Mouse (Mus musculus) hindbrain, postnatal 0 days (tissue): ENCODE data around the gene Atp6v0a1. TPM values are rescaled to one million over a fixed set of nuclear protein-coding genes. Genes with fewer than 3 reads are reported as not detected.

ENCODE experiments used
- ATAC-seq: fragments of 200-750 bp; cut with Nextera tagmentation; 2 replicates; pipeline ENCODE4 v1.8.0; 2017; ENCODE audit warnings: mild to moderate bottlenecking, moderate TSS enrichment, moderate library complexity
- DNase-seq: peaks from one replicate; pipeline ENCODE4 v3.0.0-alpha.2; 2015; ENCODE audit warnings: low spot score
- H3K27ac ChIP-seq: fragments of 300-500 bp; sonication (generic); 2 replicates; pipeline ENCODE4 v1.5.1; 2014; ENCODE audit warnings: mild to moderate bottlenecking
- H3K27me3 ChIP-seq: fragments of 300-500 bp; sonication (generic); 2 replicates; pipeline ENCODE4 v1.6.1; 2014; ENCODE audit warnings: low read length, mixed read lengths; ENCODE audit not compliant: insufficient read depth
- H3K36me3 ChIP-seq: fragments of 300-500 bp; sonication (generic); 2 replicates; pipeline ENCODE4 v1.6.1; 2014; ENCODE audit warnings: low read length, mixed read lengths; ENCODE audit not compliant: insufficient read depth
- H3K4me1 ChIP-seq: fragments of 300-500 bp; sonication (generic); 2 replicates; pipeline ENCODE4 v1.6.1; 2014; ENCODE audit warnings: antibody characterized with exemption, low read length, mixed read lengths; ENCODE audit not compliant: insufficient read depth
- H3K4me2 ChIP-seq: fragments of 300-500 bp; sonication (generic); 2 replicates; pipeline ENCODE4 v1.6.1; 2014; ENCODE audit warnings: low read depth, mild to moderate bottlenecking, low read length, moderate library complexity, mixed read lengths
- H3K4me3 ChIP-seq: fragments of 300-500 bp; sonication (generic); 2 replicates; pipeline ENCODE4 v1.5.1; 2014; ENCODE audit warnings: low read length
- H3K9ac ChIP-seq: fragments of 300-500 bp; sonication (generic); replicated peaks from 2 replicates; pipeline ENCODE4 v1.6.1; 2014; ENCODE audit warnings: mild to moderate bottlenecking, low read length, moderate library complexity, mixed read lengths
- H3K9me3 ChIP-seq: fragments of 300-500 bp; sonication (generic); 2 replicates; pipeline ENCODE4 v1.6.1; 2016; ENCODE audit warnings: low read length, mixed read lengths
- CTCF ChIP-seq: IDR thresholded peaks from 2 replicates; pipeline ENCODE4 v1.5.1; 2016; ENCODE audit warnings: antibody characterized with exemption, control low read depth, low read depth
- WGBS: fragments of 180-500 bp; shearing (Covaris S2); extraction: QIAGEN DNeasy Blood & Tissue Kit; methylation state at CpG from one replicate; pipeline ENCODE4 v1.1.7; 2014; 5-methylcytosine and 5-hydroxymethylcytosine counted together
- microRNA-seq, 2 experiments: library from miRNA; unstranded; fragments of <30 nt; microRNA quantifications; one replicate each; pipeline ENCODE4; 2016
- polyA plus RNA-seq: library from polyadenylated mRNA; unstranded; fragments of >200 nt; fragmentation: Nextera tagmentation; extraction: Ambion mirVana; gene quantifications from 2 replicates; pipeline ENCODE4 v1.2.1, GENCODE M21; 2015
- total RNA-seq: library from RNA; depleted of rRNA; stranded (reverse); fragments of >200 nt; gene quantifications from 2 replicates; pipeline ENCODE4 v1.2.3, GENCODE M21; 2014; rRNA removed

The Atp6v0a1 gene
- total and polyA plus RNA-seq, 2 experiments from 2014 or later: 181 to 213 TPM

DNA sequence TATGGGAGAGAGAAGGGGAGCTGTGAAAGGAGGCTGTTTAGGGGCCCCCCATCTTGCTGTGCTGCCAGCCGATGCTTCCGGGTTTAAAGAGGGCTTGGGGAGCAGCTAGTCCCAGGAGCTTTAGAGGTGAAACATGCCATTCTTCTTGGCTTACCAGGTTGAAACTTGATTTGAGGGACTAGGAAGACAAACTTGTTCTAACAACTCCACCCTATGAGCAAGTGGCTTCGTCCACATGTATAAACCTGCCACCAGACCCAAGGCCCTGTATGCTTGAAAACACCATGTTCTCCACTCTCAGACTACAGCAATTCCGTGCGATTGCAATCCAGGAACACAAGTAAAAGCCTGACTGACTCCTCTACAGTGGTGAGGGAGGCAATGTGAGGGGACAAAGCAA is 93.8 kb downstream of the Atp6v0a1 start:
- TF ChIP-seq CTCF: no peak
- H3K9me3 ChIP-seq: no peaks in the 10 kb centered on the region
- no peaks in the 10 kb centered on the region for H3K4me1 ChIP-seq
- H3K4me3 ChIP-seq: no peak overlapping the region
- no peaks in the 10 kb centered on the region for H3K27me3 ChIP-seq
- 93% methylated on average over 5 of the region's 5 CpGs for WGBS
- ATAC-seq: no peak
- H3K9ac ChIP-seq: no peak overlapping the region
- no peak overlapping the region for H3K4me2 ChIP-seq
- peaks cover 48% of the 10 kb centered on the region for H3K36me3 ChIP-seq
- H3K27ac ChIP-seq: no peak overlapping the region
- no peak for DNase-seq

DNA sequence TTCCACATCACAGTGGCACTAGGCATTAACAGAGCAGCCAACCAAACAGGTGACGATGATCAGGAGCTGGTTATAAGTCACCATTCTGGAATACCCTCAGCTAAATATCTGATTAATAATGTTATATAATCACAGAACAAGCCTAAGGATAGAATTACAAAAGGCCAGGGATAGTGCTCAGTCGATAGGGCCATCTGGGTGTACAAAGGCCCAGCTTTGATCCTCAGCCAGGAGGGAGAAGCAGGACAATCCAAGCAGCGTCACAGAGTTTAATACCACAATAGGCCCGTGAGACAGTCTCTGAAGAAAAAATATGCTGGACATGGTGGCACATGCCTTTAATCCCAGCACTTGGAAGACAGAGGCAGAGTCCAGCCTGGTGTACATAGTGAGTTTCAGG is 100.1 kb downstream of the Atp6v0a1 start:
- no peak overlapping the region for H3K4me2 ChIP-seq
- H3K27ac ChIP-seq: no peak overlapping the region
- H3K27me3 ChIP-seq: no peaks in the 10 kb centered on the region
- no peak overlapping the region for H3K9ac ChIP-seq
- H3K4me1 ChIP-seq: no peaks in the 10 kb centered on the region
- peaks cover 7% of the 10 kb centered on the region; the same call in 1 of the 2 replicates for H3K36me3 ChIP-seq
- no peak overlapping the region for H3K4me3 ChIP-seq
- H3K9me3 ChIP-seq: no peaks in the 10 kb centered on the region
- 53% methylated on average over 4 of the region's 4 CpGs for WGBS
- DNase-seq: no peak
- TF ChIP-seq CTCF: no peak
- ATAC-seq: no peak

DNA sequence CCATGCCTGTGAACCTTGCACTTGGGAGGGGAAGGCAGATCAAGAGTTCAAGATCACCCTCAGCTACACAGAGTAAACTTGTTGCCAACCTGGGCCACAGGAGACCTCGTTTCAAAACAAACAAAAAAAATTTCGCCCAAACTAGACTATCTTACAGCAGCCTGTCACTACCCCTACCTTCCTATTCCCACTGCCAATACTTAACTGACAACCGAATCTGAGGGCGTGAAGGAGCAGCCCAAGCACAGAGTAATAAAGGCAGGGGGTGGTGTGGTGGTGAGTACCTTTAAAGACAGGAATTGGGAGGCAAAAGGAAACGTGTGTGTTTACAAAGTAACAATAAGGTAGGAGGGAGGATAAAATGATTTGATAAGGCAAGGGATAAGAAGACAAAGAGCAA is 101.5 kb downstream of the Atp6v0a1 start:
- Histone ChIP-seq H3K9ac (no peak overlapping the region), H3K4me1 (no peaks in the 10 kb centered on the region), H3K27me3 (no peaks in the 10 kb centered on the region), H3K4me2 (no peak overlapping the region), H3K4me3 (no peak overlapping the region), H3K36me3 (peaks cover 2% of the 10 kb centered on the region; the same call in 1 of the 2 replicates), H3K9me3 (no peaks in the 10 kb centered on the region), H3K27ac (no peak overlapping the region)
- 68% methylated on average over 5 of the region's 5 CpGs for WGBS
- ATAC-seq (no peak), DNase-seq (no peak)
- no peak for TF ChIP-seq CTCF

DNA sequence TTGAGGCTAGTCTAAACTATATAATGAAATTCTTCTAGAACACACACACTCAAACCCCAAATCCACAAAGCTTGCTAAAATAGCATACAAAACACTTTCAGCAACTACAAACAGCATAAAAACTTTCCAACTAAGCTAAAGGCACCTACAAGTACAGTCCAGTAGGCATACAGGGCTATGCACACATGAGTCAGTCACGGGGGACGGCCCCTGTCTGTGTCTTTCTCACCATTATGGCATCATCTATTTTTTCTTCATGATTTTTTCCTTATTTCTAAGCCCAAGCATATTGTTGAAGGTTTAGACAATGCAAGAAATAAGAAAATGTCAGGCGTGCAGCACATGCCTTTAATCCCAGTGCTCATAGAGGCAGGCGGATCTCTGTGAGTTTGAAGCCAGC is 101.9 kb downstream of the Atp6v0a1 start:
- H3K9ac ChIP-seq: no peak overlapping the region
- H3K27ac ChIP-seq: no peak overlapping the region
- H3K27me3 ChIP-seq: no peaks in the 10 kb centered on the region
- no peak for ATAC-seq
- no peak overlapping the region for H3K4me3 ChIP-seq
- no peak for DNase-seq
- H3K9me3 ChIP-seq: no peaks in the 10 kb centered on the region
- 91% methylated on average over 4 of the region's 4 CpGs for WGBS
- no peaks in the 10 kb centered on the region for H3K36me3 ChIP-seq
- no peak for TF ChIP-seq CTCF
- no peak overlapping the region for H3K4me2 ChIP-seq
- H3K4me1 ChIP-seq: no peaks in the 10 kb centered on the region

DNA sequence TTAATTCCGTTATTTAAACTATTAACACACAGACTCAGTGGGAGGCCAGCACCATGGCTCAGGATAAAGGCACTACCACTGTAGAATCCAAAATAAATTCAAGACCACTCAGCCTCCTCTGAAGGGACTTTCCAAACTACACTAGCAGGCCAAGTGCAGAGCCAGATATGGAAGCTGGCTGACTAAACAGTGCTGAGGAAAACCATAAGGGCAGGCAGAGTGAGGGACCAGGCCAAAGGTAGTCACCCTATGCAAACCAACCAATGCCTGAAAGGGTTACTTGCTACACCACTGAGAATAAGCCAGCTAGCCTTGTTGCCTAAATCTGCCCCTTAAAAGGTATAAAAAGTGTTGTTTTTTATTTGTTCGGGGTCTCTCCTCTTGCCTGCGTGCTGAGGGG is 102.9 kb downstream of the Atp6v0a1 start:
- no peak overlapping the region for H3K4me3 ChIP-seq
- no peaks in the 10 kb centered on the region for H3K4me1 ChIP-seq
- no peak for DNase-seq
- no peaks in the 10 kb centered on the region for H3K9me3 ChIP-seq
- 90% methylated on average over 3 of the region's 3 CpGs for WGBS
- H3K4me2 ChIP-seq: no peak overlapping the region
- H3K36me3 ChIP-seq: no peaks in the 10 kb centered on the region
- no peak for TF ChIP-seq CTCF
- no peak overlapping the region for H3K27ac ChIP-seq
- H3K27me3 ChIP-seq: no peaks in the 10 kb centered on the region
- ATAC-seq: no peak
- no peak overlapping the region for H3K9ac ChIP-seq

Small RNAs within 50 kb of the gene (microRNA-seq; reads per million reads assigned to microRNA genes)
- gene Mir6928: 5.0 to 5.1 reads per million in 2 experiments

Other genes starting within 250 kb of the Atp6v0a1 start
- gene Kcnh4, start 249.5 kb upstream of the Atp6v0a1 start, total RNA-seq: 10.0 and 12.9 TPM in 2 replicates
- 3.6 and 4.2 TPM in 2 replicates for gene Kcnh4, start 249.5 kb upstream of the Atp6v0a1 start, polyA plus RNA-seq
- gene Hcrt, start 246.5 kb upstream of the Atp6v0a1 start, total RNA-seq: 6.9 TPM in 1 of 2 replicates, not detected in the other
- 0.88 and 1.2 TPM in 2 replicates for gene Hcrt, start 246.5 kb upstream of the Atp6v0a1 start, polyA plus RNA-seq
- 15.9 and 20.9 TPM in 2 replicates for gene Ghdc, start 238.5 kb upstream of the Atp6v0a1 start, total RNA-seq
- 7.5 and 8.3 TPM in 2 replicates for gene Ghdc, start 238.5 kb upstream of the Atp6v0a1 start, polyA plus RNA-seq
- 21.8 and 25.0 TPM in 2 replicates for gene Stat5b, start 158.7 kb upstream of the Atp6v0a1 start, total RNA-seq
- 12.5 and 12.8 TPM in 2 replicates for gene Stat5b, start 158.7 kb upstream of the Atp6v0a1 start, polyA plus RNA-seq
- 4.1 and 5.5 TPM in 2 replicates for gene Stat5a, start 150.1 kb upstream of the Atp6v0a1 start, total RNA-seq
- 2.5 and 3.3 TPM in 2 replicates for gene Stat5a, start 150.1 kb upstream of the Atp6v0a1 start, polyA plus RNA-seq
- 49.7 and 56.2 TPM in 2 replicates for gene Stat3, start 69.9 kb upstream of the Atp6v0a1 start, total RNA-seq
- 41.4 and 43.4 TPM in 2 replicates for gene Stat3, start 69.9 kb upstream of the Atp6v0a1 start, polyA plus RNA-seq
- 19.7 and 26.3 TPM in 2 replicates for gene Cavin1, start 38.6 kb upstream of the Atp6v0a1 start, total RNA-seq
- gene Cavin1, start 38.6 kb upstream of the Atp6v0a1 start, polyA plus RNA-seq: 48.6 and 50.2 TPM in 2 replicates
- 23.1 and 23.8 TPM in 2 replicates for gene Naglu, start 60.6 kb downstream of the Atp6v0a1 start, total RNA-seq
- gene Naglu, start 60.6 kb downstream of the Atp6v0a1 start, polyA plus RNA-seq: 15.3 and 17.0 TPM in 2 replicates
- gene Hsd17b1, start 69.0 kb downstream of the Atp6v0a1 start, total RNA-seq: 0.16 and 0.22 TPM in 2 replicates
- gene Hsd17b1, start 69.0 kb downstream of the Atp6v0a1 start, polyA plus RNA-seq: not detected in 2 replicates
- gene Coasy, start 73.1 kb downstream of the Atp6v0a1 start, total RNA-seq: 45.7 and 53.2 TPM in 2 replicates
- 34.5 and 35.1 TPM in 2 replicates for gene Coasy, start 73.1 kb downstream of the Atp6v0a1 start, polyA plus RNA-seq
- gene Mlx, start 77.8 kb downstream of the Atp6v0a1 start, total RNA-seq: 42.2 and 75.2 TPM in 2 replicates
- gene Mlx, start 77.8 kb downstream of the Atp6v0a1 start, polyA plus RNA-seq: 58.3 and 61.0 TPM in 2 replicates
- 2.9 and 5.5 TPM in 2 replicates for gene Psmc3ip, start 86.0 kb downstream of the Atp6v0a1 start, total RNA-seq
- gene Psmc3ip, start 86.0 kb downstream of the Atp6v0a1 start, polyA plus RNA-seq: 16.3 and 17.5 TPM in 2 replicates
- gene Retreg3, start 110.4 kb downstream of the Atp6v0a1 start, total RNA-seq: 56.8 and 68.4 TPM in 2 replicates
- 23.4 and 24.7 TPM in 2 replicates for gene Retreg3, start 110.4 kb downstream of the Atp6v0a1 start, polyA plus RNA-seq
- gene Tubg1, start 110.5 kb downstream of the Atp6v0a1 start, total RNA-seq: 59.3 and 68.3 TPM in 2 replicates
- 71.5 and 72.8 TPM in 2 replicates for gene Tubg1, start 110.5 kb downstream of the Atp6v0a1 start, polyA plus RNA-seq
- gene Tubg2, start 146.5 kb downstream of the Atp6v0a1 start, total RNA-seq: 29.7 and 40.8 TPM in 2 replicates
- 57.7 and 62.8 TPM in 2 replicates for gene Tubg2, start 146.5 kb downstream of the Atp6v0a1 start, polyA plus RNA-seq
- gene Cntnap1, start 161.1 kb downstream of the Atp6v0a1 start, total RNA-seq: 25.4 and 28.9 TPM in 2 replicates
- 5.8 and 6.5 TPM in 2 replicates for gene Cntnap1, start 161.1 kb downstream of the Atp6v0a1 start, polyA plus RNA-seq
- gene Plekhh3, start 161.9 kb downstream of the Atp6v0a1 start, total RNA-seq: 26.7 and 32.3 TPM in 2 replicates
- gene Plekhh3, start 161.9 kb downstream of the Atp6v0a1 start, polyA plus RNA-seq: 8.8 TPM in 2 replicates
- gene Ccr10, start 166.0 kb downstream of the Atp6v0a1 start, total RNA-seq: 0.16 and 0.43 TPM in 2 replicates
- 0.88 and 1.0 TPM in 2 replicates for gene Ccr10, start 166.0 kb downstream of the Atp6v0a1 start, polyA plus RNA-seq
- 26.7 and 27.6 TPM in 2 replicates for gene Ezh1, start 217.0 kb downstream of the Atp6v0a1 start, total RNA-seq
- gene Ezh1, start 217.0 kb downstream of the Atp6v0a1 start, polyA plus RNA-seq: 20.1 and 22.2 TPM in 2 replicates
- gene Ramp2, start 236.6 kb downstream of the Atp6v0a1 start, total RNA-seq: 66.1 and 72.7 TPM in 2 replicates
- gene Ramp2, start 236.6 kb downstream of the Atp6v0a1 start, polyA plus RNA-seq: 108 and 111 TPM in 2 replicates
- gene Vps25, start 244.3 kb downstream of the Atp6v0a1 start, total RNA-seq: 66.1 and 82.1 TPM in 2 replicates
- gene Vps25, start 244.3 kb downstream of the Atp6v0a1 start, polyA plus RNA-seq: 134 and 137 TPM in 2 replicates